Mouse (Mus musculus) small intestine, adult 2 months (tissue): ENCODE data around the gene Klhl26.

Experiments used
- CTCF ChIP-seq: fragments of 200-500 bp; IDR thresholded peaks from 2 replicates; pipeline ENCODE4 v1.5.1; 2012; ENCODE audit warnings: low read depth, mild to moderate bottlenecking, control low read depth, inconsistent platforms, low read length, moderate library complexity, mixed read lengths; ENCODE audit not compliant: insufficient replicate concordance, insufficient read length; ENCODE audit errors: extremely low read depth
- POLR2A ChIP-seq: fragments of 200-500 bp; IDR thresholded peaks from 2 replicates; pipeline ENCODE4 v1.6.1; 2012; ENCODE audit warnings: low read depth, mild to moderate bottlenecking, control low read depth, inconsistent platforms, low read length, moderate library complexity

DNA sequence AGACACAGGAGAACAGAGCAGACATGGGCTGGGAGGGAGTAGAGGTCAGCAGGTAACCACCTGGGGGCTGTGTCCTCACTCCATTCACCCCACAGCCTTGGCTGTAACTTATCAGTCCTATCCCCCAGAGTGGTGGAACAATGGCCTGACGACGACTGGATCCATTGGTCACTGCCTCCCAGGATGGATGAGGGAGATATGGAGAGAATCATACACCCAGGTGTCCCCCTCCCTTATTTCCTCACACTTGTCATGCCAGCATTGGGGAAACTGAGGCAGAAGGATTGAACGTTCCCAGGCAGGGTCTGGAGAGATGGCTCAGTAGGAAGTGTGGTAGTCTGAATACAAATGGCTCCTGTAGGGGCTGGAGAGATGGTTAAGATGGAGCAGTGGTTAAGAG lies 35.2 kb downstream of the Klhl26 start:
- no peak for TF ChIP-seq POLR2A
- TF ChIP-seq CTCF, result no peak
